Mouse (Mus musculus): ENCODE measurements around the gene Fignl1.

DNA sequence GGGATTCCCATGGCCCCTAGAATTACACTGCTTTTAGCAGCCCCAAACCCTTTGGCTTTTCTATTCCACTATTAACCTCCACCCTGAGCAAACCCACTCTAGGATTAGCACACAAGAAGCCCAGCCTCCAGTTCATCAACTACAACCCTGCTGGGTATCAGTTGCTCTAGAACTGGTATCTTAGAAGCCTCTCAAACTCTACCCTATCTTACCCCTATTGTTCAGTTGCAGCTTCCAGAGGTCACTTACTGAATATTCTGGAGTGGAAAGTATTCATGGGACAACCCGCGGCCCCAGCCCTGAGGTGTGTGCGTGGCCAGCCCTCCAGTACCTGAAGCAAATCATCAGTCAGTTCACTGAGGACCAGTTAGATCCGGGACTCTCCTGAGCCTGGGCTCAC, 34.4 kb downstream of the Fignl1 start:
- no peak for TF ChIP-seq POLR2A (IDR thresholded peaks at IDR 0.05; ENCODE audit: insufficient read depth, low read depth, low read length)
- TF ChIP-seq CTCF (IDR thresholded peaks at IDR 0.05), result no peak
